Mouse (Mus musculus) liver, adult 2 months (tissue): ENCODE measurements around the gene Chd9. TPM values are rescaled to one million over a fixed set of nuclear protein-coding genes. Genes with fewer than 3 reads are reported as not detected.

Experiments used
- DNase-seq: peaks from one replicate; pipeline ENCODE4 v3.0.0-alpha.2; 2011; ENCODE audit warnings: low read depth, low spot score; ENCODE audit errors: extremely low read depth
- H3K27ac ChIP-seq: fragments of 200-500 bp; replicated peaks from 2 replicates; pipeline ENCODE4 v1.5.1; 2012; ENCODE audit warnings: low read depth, mild to moderate bottlenecking, control low read depth, inconsistent platforms, low read length; ENCODE audit not compliant: insufficient read depth
- H3K27me3 ChIP-seq: fragments of 200-500 bp; 2 replicates; pipeline ENCODE4 v1.6.1; 2012; ENCODE audit warnings: mild to moderate bottlenecking, moderate library complexity, low read length, inconsistent platforms; ENCODE audit not compliant: control insufficient read depth, insufficient read depth
- H3K36me3 ChIP-seq: fragments of 200-500 bp; 2 replicates; pipeline ENCODE4 v1.6.1; 2012; ENCODE audit warnings: low read length, inconsistent platforms; ENCODE audit not compliant: control insufficient read depth, insufficient read depth
- H3K4me1 ChIP-seq: fragments of 200-500 bp; 2 replicates; pipeline ENCODE4 v1.6.1; 2011; ENCODE audit warnings: low read length; ENCODE audit not compliant: control insufficient read depth, insufficient read depth
- H3K4me3 ChIP-seq: fragments of 200-500 bp; 2 replicates; pipeline ENCODE4 v1.5.1; 2011; ENCODE audit warnings: low read depth, mild to moderate bottlenecking, control low read depth, low read length, moderate library complexity; ENCODE audit not compliant: insufficient read depth
- H3K79me2 ChIP-seq: fragments of 200-500 bp; 2 replicates; pipeline ENCODE4 v1.6.1; 2012; ENCODE audit warnings: inconsistent platforms, mild to moderate bottlenecking, low read length, moderate library complexity; ENCODE audit not compliant: control insufficient read depth, insufficient read depth
- H3K9ac ChIP-seq: fragments of 200-500 bp; 2 replicates; pipeline ENCODE4 v1.6.1; 2012; ENCODE audit warnings: low read depth, mild to moderate bottlenecking, control low read depth, inconsistent platforms, low read length
- CTCF ChIP-seq: fragments of 200-500 bp; IDR thresholded peaks from 2 replicates; pipeline ENCODE4 v1.5.1; 2011; ENCODE audit warnings: low read depth, low read length, control low read depth
- POLR2A ChIP-seq: fragments of 200-500 bp; IDR thresholded peaks from 2 replicates; pipeline ENCODE4 v1.6.1; 2011; ENCODE audit warnings: low read length, control low read depth; ENCODE audit not compliant: insufficient read depth; ENCODE audit errors: extremely low read depth
- WGBS: fragments of 180-500 bp; shearing (Covaris S2); methylation state at CpG from one replicate; pipeline ENCODE4 v1.1.7; 2018; 5-methylcytosine and 5-hydroxymethylcytosine counted together
- polyA plus RNA-seq: library from polyadenylated mRNA; depleted of rRNA; stranded (reverse); fragments of >200 nt; gene quantifications from 2 replicates; pipeline ENCODE4 v1.2.3, GENCODE M21; 2012
- total RNA-seq: library from RNA; depleted of rRNA; stranded (reverse); fragments of >200 nt; gene quantifications from 2 replicates; pipeline ENCODE4 v1.2.3, GENCODE M21; 2014

Chd9 gene
- total and polyA plus RNA-seq, 2 experiments, result 63.2 to 88.2 TPM

GRCm38 (mm10) chr8:90813602-90814320, 14.4 kb upstream of the Chd9 start:
- H3K4me3 ChIP-seq, result no peak overlapping the region
- H3K79me2 ChIP-seq, result no peaks in the 10 kb centered on the region
- no peaks in the 10 kb centered on the region for H3K4me1 ChIP-seq
- 95% methylated on average over 10 of the region's 10 CpGs for WGBS
- no peaks in the 10 kb centered on the region for H3K27me3 ChIP-seq
- no peak overlapping the region for H3K9ac ChIP-seq
- no peak for DNase-seq
- no peaks in the 10 kb centered on the region for H3K36me3 ChIP-seq
- TF ChIP-seq CTCF (no peak), POLR2A (no peak)
- H3K27ac ChIP-seq, result no peak overlapping the region

GRCm38 (mm10) chr8:90816061-90816882, 11.9 kb upstream of the Chd9 start:
- H3K4me3 ChIP-seq, result no peak overlapping the region
- no peaks in the 10 kb centered on the region for H3K36me3 ChIP-seq
- H3K27ac ChIP-seq, result no peak overlapping the region
- WGBS, result 87% methylated on average over 23 of the region's 23 CpGs
- H3K9ac ChIP-seq, result no peak overlapping the region
- no peaks in the 10 kb centered on the region for H3K4me1 ChIP-seq
- no peak for DNase-seq
- TF ChIP-seq CTCF (no peak), POLR2A (no peak)
- no peaks in the 10 kb centered on the region for H3K27me3 ChIP-seq
- no peaks in the 10 kb centered on the region for H3K79me2 ChIP-seq

GRCm38 (mm10) chr8:90817293-90817692, 10.9 kb upstream of the Chd9 start, which contains the start of gene Gm19935:
Gene Gm19935, minus strand, starts transcription at chr8:90817393.
- Histone ChIP-seq H3K36me3 (no peaks in the 10 kb centered on the region), H3K4me3 (no peak within 1 kb of the TSS), H3K27me3 (no peaks in the 10 kb centered on the region), H3K27ac (no peak within 1 kb of the TSS), H3K79me2 (no peaks in the 10 kb centered on the region), H3K9ac (no peak within 1 kb of the TSS), H3K4me1 (no peaks in the 10 kb centered on the region)
- DNase-seq, result no peak
- WGBS, result 69% methylated on average over 2 of the region's 2 CpGs
- TF ChIP-seq POLR2A (no peak), CTCF (no peak)

DNA sequence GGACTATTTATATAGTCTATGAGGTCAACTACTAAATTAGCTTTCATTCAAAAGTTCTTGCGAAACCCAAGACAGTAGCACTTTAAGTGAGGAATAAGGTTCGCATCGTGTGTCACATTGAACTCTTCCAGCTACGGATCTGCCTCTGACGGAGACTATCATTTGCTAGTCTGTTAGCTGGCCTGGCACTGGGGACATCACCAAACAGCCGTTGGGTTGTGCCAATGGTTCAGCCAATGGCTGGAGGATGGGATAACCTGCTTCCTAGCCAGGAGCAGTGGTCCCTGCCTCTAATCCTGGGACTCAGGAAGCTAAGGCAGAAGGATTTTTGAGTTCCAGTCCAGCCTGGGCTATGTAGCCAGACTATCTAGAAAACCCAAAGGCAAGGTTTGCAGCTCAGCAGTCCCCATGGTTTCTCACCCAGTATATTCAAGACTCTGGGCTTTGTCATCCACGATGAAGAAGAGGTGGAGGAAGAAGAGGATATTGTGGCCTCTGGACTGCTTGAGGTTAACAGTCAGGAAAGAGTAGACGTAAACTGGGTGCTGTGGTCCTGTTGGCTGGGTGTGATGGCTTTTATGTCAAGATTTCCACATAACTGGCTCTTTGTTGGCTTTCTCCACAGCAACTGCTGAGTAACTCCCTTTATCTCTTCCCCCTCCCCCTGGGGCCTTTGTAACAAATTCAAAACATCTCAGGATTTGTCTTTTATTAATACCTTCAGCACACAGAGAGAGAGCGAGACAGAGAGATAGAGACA, 8.4 kb upstream of the Chd9 start:
- TF ChIP-seq POLR2A, result no peak
- no peak for TF ChIP-seq CTCF
- no peak for DNase-seq
- H3K9ac ChIP-seq, result no peak overlapping the region
- no peak overlapping the region for H3K27ac ChIP-seq
- H3K4me3 ChIP-seq, result no peak overlapping the region
- 91% methylated on average over 9 of the region's 9 CpGs for WGBS
- H3K27me3 ChIP-seq, result no peaks in the 10 kb centered on the region
- no peaks in the 10 kb centered on the region for H3K4me1 ChIP-seq
- no peaks in the 10 kb centered on the region for H3K79me2 ChIP-seq
- H3K36me3 ChIP-seq, result no peaks in the 10 kb centered on the region

GRCm38 (mm10) chr8:90820321-90820696, 7.8 kb upstream of the Chd9 start:
- Histone ChIP-seq H3K4me3 (no peak overlapping the region), H3K4me1 (no peaks in the 10 kb centered on the region), H3K79me2 (no peaks in the 10 kb centered on the region), H3K9ac (no peak overlapping the region), H3K27me3 (no peaks in the 10 kb centered on the region), H3K27ac (no peak overlapping the region), H3K36me3 (no peaks in the 10 kb centered on the region)
- WGBS, result 89% methylated on average over 4 of the region's 4 CpGs
- DNase-seq, result no peak
- no peak for TF ChIP-seq POLR2A
- no peak for TF ChIP-seq CTCF
